Mouse (Mus musculus) heart, postnatal 10 days (tissue): ENCODE measurements around the gene Brk1. TPM values are rescaled to one million over a fixed set of nuclear protein-coding genes. Genes with fewer than 3 reads are reported as not detected.

Experiments
- DNase-seq, 2 experiments: peaks; one replicate each; pipeline ENCODE4 v3.0.0; 2021
- intact Hi-C: fragments of 180-260 bp; cut with DNase I; formaldehyde crosslinking; loops from one replicate; pipeline ENCODE4 v1.15.1; 2025
- total RNA-seq, 2 experiments: library from RNA; stranded (reverse); gene quantifications; 2 replicates each; pipeline ENCODE4 v1.2.3; 2021

The Brk1 gene
- total RNA-seq, 2 experiments from 2014 or later = 92.4 to 94.8 TPM

- peak; percentile 39 to 40 for DNase-seq
- intact Hi-C loops = loop anchor here (2.0 kb wide), 1 partner anchor 19 kb away; the partner anchor contains the start of gene Irak2
Observed at GRCm38 (mm10) chr6:113658226-113658625, 53.7 kb downstream of the Brk1 start.

DNA sequence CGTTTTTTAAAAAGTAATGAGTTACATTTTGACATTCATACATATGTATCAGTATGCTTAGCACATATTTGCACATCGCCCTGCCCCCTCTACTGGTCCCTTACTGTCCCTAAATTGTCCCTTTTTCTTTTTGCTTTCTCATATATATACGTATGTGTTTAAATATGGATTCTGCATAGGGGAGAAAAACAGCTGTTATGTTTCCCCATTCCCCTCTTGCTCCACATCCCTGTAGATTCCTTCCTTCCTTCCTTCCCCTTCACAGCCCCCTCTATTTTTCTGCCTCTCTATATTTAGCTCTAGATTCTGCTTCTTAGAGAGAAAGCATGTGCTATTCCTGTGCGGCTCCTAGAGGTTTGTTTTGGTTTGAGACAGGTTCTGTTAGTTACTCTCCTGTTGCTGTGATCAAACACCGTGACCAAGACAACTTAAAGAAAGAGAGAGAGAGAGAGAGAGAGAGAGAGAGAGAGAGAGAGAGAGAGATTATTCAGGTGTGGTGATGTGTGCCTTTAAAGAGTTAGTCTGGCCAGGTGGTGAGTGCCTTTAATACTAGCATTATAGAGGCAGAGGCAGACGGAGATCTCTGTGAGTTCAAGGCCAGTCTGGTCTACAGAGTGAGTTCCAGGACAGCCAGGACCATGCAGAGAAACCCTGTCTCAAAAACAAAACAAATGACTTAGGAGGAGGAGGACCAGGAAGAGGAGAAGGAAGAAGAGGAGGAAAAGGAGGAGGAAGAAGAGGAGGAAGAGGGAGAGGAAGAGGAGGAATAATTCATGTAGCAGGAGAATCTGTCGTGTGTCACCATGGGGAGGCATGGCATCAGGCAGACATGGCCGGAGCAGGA is 55.3 kb downstream of the Brk1 start:
- intact Hi-C loops = loop anchor here (2.0 kb wide), 1 partner anchor 21 kb away; the partner anchor contains the start of gene Irak2
- DNase-seq = no peak

DNA sequence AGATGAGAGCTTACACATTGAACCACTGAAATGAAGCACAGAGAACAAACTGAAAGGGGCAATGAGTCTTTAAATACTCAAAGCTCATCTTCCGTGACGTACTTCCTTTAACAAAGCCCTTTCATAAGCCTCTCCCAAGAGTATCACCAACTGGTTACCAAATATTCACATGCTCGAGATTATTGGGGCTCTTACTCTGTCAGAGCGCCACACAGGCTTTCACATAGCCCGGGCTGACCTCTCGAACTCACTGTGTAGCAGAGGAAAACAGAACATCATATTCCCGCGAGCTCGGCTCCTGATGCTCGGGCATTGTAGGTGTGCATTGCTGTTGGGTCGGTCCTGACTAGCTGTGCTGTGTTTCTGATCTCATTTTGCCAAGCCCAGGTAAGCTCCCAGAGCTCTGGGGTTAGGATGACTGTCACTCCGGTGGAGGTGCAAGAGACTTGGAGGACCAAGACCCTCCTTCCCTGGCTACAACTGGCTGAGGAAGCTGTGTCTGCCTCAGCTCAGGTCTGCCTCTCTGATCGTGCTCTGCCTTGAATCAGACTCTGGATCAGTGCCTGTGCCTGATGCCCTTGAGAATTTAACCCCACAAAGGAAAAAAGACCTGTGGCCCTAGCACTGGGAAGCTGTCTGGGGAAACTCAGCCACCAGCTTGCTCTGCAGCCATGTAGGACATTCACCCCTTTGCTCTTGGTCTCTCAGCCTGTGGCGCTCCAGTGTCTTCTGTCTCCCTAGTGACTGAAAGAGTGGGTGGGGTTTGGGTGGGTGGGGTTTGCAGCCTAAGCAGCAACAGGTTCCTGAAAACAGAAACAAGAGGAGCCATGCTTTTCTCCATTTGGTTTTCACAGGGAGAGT is 56.1 kb downstream of the Brk1 start:
- no peak for DNase-seq
- intact Hi-C loops = no loop called here

DNA sequence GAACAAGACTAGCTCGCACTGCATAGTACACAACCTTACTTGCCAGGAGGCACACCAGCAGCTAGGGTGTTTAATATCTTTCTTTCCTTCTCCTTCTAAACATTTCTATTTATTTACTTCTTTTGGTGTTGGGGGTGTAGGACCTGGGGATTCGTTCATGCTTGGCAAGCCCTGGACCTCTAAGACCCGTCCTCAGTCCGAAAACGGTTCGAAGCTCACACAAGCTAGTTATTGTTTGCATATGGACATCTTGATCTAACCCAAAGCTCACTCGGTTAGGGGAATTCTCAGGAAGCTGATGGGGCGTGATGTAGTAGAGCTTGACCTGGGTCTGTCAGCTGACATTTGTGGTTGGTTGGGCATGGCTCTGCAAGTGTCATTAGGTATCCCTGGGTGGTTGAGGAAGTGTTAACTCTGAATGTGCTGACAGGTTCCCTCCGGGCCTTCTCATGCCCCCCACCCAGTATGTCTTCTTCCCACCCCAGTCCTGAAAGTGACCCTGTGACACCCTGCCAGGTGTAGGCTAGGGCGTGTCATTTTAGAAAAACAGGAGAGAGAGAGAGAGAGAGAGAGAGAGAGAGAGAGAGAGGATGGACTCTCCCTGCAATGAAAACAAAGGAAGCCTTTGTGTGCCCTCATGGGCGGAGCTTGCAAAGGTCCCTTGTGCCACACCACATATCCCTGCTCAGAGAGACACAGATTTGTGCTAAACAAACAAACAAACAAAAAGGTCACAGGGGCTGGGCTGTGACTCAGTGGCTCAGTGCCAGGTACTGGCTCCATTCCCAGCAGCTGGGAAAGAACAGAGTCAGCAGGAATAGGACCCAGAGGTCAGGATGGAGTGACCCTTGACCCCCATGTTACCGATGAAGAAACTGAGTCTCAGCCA is 57.0 kb downstream of the Brk1 start:
- peak in 1 of 2 experiments; percentile 48 for DNase-seq
- intact Hi-C loops = no loop called here

DNA sequence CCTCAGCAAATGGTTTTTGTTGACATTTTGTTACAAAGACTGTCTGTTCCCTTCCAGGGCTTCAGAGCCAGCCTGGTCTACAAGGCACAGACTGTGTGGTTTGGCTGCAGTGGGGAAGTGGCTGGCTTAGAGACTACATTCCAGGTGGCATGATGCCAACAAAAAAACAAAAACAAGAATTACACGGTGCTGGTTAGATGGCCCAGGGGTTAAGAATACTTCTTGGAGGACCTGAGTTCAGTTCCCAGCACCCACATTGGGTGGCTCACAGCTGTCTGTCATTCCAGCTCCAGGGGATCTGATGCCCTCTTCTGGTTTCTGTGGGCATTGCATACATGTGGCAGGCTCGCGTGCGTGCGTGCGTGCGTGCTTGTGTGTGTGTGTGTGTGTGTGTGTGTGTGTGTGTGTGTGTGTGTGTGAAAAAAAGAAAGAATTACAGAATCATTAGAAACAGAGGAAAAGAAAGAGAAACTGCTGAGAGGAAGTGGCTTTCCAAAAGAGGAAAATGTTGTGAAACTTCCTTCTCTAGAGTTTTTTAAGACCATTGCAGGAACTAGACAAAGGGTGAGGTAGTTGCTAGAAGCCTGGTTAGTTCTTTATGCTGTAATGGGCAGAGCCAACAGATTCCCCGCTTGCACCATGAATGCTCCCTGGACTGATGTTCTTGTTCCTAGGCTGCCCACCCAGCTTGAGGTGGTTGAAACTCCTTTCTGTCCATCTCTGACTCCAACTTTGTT is 58.6 kb downstream of the Brk1 start:
- DNase-seq = no peak
- intact Hi-C loops = no loop called here

- DNase-seq = no peak
- intact Hi-C loops = no loop called here
Observed at GRCm38 (mm10) chr6:113664305-113664704, 59.7 kb downstream of the Brk1 start.

Other genes starting within 250 kb of the Brk1 start
- 10 to 100 TPM; 22.0 to 23.5 TPM for gene Tada3, start 226.9 kb upstream of the Brk1 start, total RNA-seq
- 100 to 1,000 TPM; 124 to 138 TPM for gene Arpc4, start 226.7 kb upstream of the Brk1 start, total RNA-seq
- 1 to 10 TPM in 1 of 2 experiments, under 1 TPM in 1; 0.92 to 2.2 TPM for gene Ttll3, start 215.5 kb upstream of the Brk1 start, total RNA-seq
- 10 to 100 TPM in 1 of 2 experiments, 1 to 10 TPM in 1; 8.9 to 14.3 TPM for gene Rpusd3, start 185.4 kb upstream of the Brk1 start, total RNA-seq
- gene Cidec, start 169.0 kb upstream of the Brk1 start, total RNA-seq = 10 to 100 TPM in 1 of 2 experiments, 1 to 10 TPM in 1; 9.6 to 41.2 TPM
- gene Jagn1, start 162.2 kb upstream of the Brk1 start, total RNA-seq = 10 to 100 TPM; 26.8 to 28.2 TPM
- 1 to 10 TPM; 1.1 to 1.2 TPM for gene Il17re, start 146.3 kb upstream of the Brk1 start, total RNA-seq
- gene Il17rc, start 133.3 kb upstream of the Brk1 start, total RNA-seq = 10 to 100 TPM in 1 of 2 experiments, 1 to 10 TPM in 1; 8.9 to 11.3 TPM
- 10 to 100 TPM; 38.9 to 41.6 TPM for gene Creld1, start 121.5 kb upstream of the Brk1 start, total RNA-seq
- gene Prrt3, start 102.8 kb upstream of the Brk1 start, total RNA-seq = not detected
- 10 to 100 TPM; 62.2 to 64.0 TPM for gene Emc3, start 73.1 kb upstream of the Brk1 start, total RNA-seq
- gene Fancd2, start 73.1 kb upstream of the Brk1 start, total RNA-seq = 1 to 10 TPM; 3.0 to 3.6 TPM
- not detected for gene Fancd2os, start 4.1 kb upstream of the Brk1 start, total RNA-seq
- gene Vhl, start 19.2 kb downstream of the Brk1 start, total RNA-seq = 10 to 100 TPM; 11.6 to 18.1 TPM
- gene Irak2, start 33.7 kb downstream of the Brk1 start, total RNA-seq = 10 to 100 TPM; 10.1 to 14.1 TPM
- 10 to 100 TPM; 69.9 to 75.7 TPM for gene Tatdn2, start 92.3 kb downstream of the Brk1 start, total RNA-seq
- not detected for gene Ghrl, start 115.1 kb downstream of the Brk1 start, total RNA-seq
- gene Sec13, start 136.0 kb downstream of the Brk1 start, total RNA-seq = 100 to 1,000 TPM; 102 to 106 TPM